Mouse (Mus musculus) erythroblast, embryonic 14.5 days (primary cell): Measurements from ENCODE around the gene Efna5. TPM values are rescaled to one million over a fixed set of nuclear protein-coding genes. Genes with fewer than 3 reads are reported as not detected.

Experiments used
- H3K27me3 ChIP-seq: 2 replicates; pipeline ENCODE4 v1.6.1; 2012; ENCODE audit warnings: inconsistent platforms; ENCODE audit not compliant: control insufficient read depth
- H3K36me3 ChIP-seq: 2 replicates; pipeline ENCODE4 v1.6.1; 2012; ENCODE audit warnings: mild to moderate bottlenecking, inconsistent platforms; ENCODE audit not compliant: control insufficient read depth
- H3K4me1 ChIP-seq: 2 replicates; pipeline ENCODE4 v1.6.1; 2012; ENCODE audit warnings: inconsistent platforms; ENCODE audit not compliant: control insufficient read depth
- H3K4me3 ChIP-seq: replicated peaks from 2 replicates; pipeline ENCODE3; 2012; ENCODE audit warnings: moderate library complexity, mild to moderate bottlenecking, inconsistent platforms
- H3K9me3 ChIP-seq: 2 replicates; pipeline ENCODE4 v1.6.1; 2012; ENCODE audit warnings: low read length, inconsistent platforms, mixed read lengths; ENCODE audit not compliant: control insufficient read depth
- GATA1 ChIP-seq: IDR thresholded peaks from 2 replicates; pipeline ENCODE4 v1.6.1; 2012; ENCODE audit warnings: low read length, inconsistent platforms, mixed read lengths
- TAL1 ChIP-seq: IDR thresholded peaks from 3 replicates; pipeline ENCODE4 v1.6.1; 2012; ENCODE audit warnings: low read length, inconsistent platforms, mixed read lengths
- polyA plus RNA-seq: library from polyadenylated mRNA; stranded (reverse); fragments of >175 nt; gene quantifications from 2 replicates; pipeline ENCODE4 v1.2.3, GENCODE M21; 2012

The Efna5 gene
- polyA plus RNA-seq, 1 experiment: not detected

GRCm38 (mm10) chr17:62624804-62625645 is 256.1 kb downstream of the Efna5 start:
- TF ChIP-seq GATA1 (no peak), TAL1 (no peak)
- no peaks in the 10 kb centered on the region for H3K27me3 ChIP-seq
- no peaks in the 10 kb centered on the region for H3K9me3 ChIP-seq
- no peaks in the 10 kb centered on the region for H3K36me3 ChIP-seq
- H3K4me3 ChIP-seq: no peak overlapping the region
- no peaks in the 10 kb centered on the region for H3K4me1 ChIP-seq

DNA sequence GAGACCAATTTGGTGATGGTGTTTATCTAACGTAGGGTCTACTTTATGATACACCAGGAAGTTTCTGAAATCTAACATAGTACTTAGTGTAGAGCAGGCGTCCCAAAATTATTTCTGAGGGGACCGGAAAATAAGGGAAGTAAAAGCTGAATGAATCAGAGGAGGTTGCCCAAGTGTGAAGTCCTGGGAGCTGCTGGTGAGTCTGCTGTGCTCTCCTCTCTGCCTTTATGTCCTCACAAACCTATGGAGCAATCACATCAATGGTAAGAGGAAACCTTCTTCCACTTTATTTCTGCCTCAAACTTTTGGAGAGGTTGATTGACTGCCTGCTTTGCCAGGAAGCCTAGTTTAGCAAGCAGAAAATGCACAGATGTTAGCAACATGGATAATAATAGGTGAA is 257.9 kb downstream of the Efna5 start:
- no peaks in the 10 kb centered on the region for H3K36me3 ChIP-seq
- H3K9me3 ChIP-seq: no peaks in the 10 kb centered on the region
- H3K27me3 ChIP-seq: no peaks in the 10 kb centered on the region
- H3K4me1 ChIP-seq: no peaks in the 10 kb centered on the region
- no peak overlapping the region for H3K4me3 ChIP-seq
- no peak for TF ChIP-seq GATA1
- no peak for TF ChIP-seq TAL1

GRCm38 (mm10) chr17:62622481-62622880 is 258.6 kb downstream of the Efna5 start:
- no peaks in the 10 kb centered on the region for H3K36me3 ChIP-seq
- H3K27me3 ChIP-seq: no peaks in the 10 kb centered on the region
- H3K4me1 ChIP-seq: no peaks in the 10 kb centered on the region
- H3K9me3 ChIP-seq: no peaks in the 10 kb centered on the region
- H3K4me3 ChIP-seq: no peak overlapping the region
- no peak for TF ChIP-seq GATA1
- no peak for TF ChIP-seq TAL1

DNA sequence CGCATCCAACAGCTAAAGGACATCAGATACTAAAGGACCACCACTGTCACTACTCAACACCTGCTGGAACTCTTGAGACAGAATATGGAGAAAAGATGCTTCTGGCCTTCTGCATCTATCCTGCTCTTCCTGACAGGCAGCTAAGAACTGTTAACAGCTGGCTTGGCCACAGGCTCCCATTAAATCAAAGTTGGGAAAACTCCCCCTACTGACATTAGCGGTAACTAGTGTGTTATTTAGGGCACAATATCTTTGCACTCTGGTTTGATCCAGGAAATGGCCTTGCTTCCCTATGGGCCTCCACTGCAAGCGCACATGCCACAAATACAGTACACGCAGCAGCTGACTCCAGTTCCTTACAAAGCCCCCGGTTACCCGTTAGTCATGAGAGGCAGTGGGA is 266.0 kb downstream of the Efna5 start:
- Histone ChIP-seq H3K27me3 (no peaks in the 10 kb centered on the region), H3K36me3 (no peaks in the 10 kb centered on the region), H3K4me3 (no peak overlapping the region), H3K4me1 (no peaks in the 10 kb centered on the region), H3K9me3 (no peaks in the 10 kb centered on the region)
- TF ChIP-seq TAL1 (no peak), GATA1 (no peak)

DNA sequence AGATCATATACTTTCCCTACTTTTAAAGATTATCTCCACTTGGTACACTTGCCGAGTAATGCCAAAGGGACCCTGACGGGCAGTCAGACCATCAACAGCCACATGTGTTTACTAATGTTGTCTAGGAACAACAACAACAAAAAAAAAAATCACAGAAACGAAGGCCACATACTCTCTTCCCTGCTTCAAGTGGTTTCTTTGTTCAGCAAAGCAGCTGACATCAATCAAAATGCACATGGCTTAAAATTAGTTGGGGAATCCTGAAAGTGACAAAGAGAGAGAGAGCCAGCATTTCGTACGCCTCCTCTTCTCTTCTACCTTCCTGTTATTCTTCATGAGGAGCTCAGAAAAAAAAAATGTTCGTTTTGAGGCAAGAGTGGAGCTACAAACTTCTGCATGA is 266.4 kb downstream of the Efna5 start:
- Histone ChIP-seq H3K4me3 (no peak overlapping the region), H3K4me1 (no peaks in the 10 kb centered on the region), H3K36me3 (no peaks in the 10 kb centered on the region)

GRCm38 (mm10) chr17:62614237-62614636 is 266.9 kb downstream of the Efna5 start:
- Histone ChIP-seq H3K9me3 (no peaks in the 10 kb centered on the region), H3K27me3 (no peaks in the 10 kb centered on the region), H3K36me3 (no peaks in the 10 kb centered on the region), H3K4me3 (no peak overlapping the region), H3K4me1 (no peaks in the 10 kb centered on the region)
- no peak for TF ChIP-seq GATA1
- TF ChIP-seq TAL1: no peak

More for the DNA sequence above, 266.4 kb downstream of the Efna5 start:
- TF ChIP-seq GATA1 (no peak), TAL1 (no peak)
- Histone ChIP-seq H3K9me3 (no peaks in the 10 kb centered on the region), H3K27me3 (no peaks in the 10 kb centered on the region)

GRCm38 (mm10) chr17:62613232-62613631 is 267.9 kb downstream of the Efna5 start:
- Histone ChIP-seq H3K4me3 (no peak overlapping the region), H3K36me3 (no peaks in the 10 kb centered on the region), H3K9me3 (no peaks in the 10 kb centered on the region), H3K4me1 (no peaks in the 10 kb centered on the region), H3K27me3 (no peaks in the 10 kb centered on the region)
- no peak for TF ChIP-seq GATA1
- TF ChIP-seq TAL1: no peak

DNA sequence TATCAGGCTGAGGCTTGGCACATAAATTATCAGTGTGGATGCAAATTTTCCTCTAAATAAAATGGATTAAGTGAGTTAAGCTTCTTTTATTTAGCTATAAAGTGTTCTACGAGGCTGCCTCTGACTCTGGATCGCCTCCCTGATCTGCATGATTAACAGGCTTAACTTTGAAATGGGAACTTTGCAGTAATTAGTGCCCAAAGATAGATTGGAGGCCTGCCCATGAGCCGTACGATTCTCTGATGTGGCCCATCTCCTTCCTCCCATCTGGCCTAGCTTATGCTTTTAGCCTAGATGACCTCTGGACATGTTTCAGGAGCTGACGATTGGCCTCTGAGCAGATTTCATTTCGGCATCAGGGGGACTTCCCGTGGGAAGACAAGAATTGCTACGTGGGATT is 273.0 kb downstream of the Efna5 start:
- no peaks in the 10 kb centered on the region for H3K36me3 ChIP-seq
- no peaks in the 10 kb centered on the region for H3K9me3 ChIP-seq
- H3K4me1 ChIP-seq: no peaks in the 10 kb centered on the region
- no peak overlapping the region for H3K4me3 ChIP-seq
- TF ChIP-seq TAL1: no peak
- TF ChIP-seq GATA1: no peak
- no peaks in the 10 kb centered on the region for H3K27me3 ChIP-seq

- Histone ChIP-seq H3K36me3 (no peaks in the 10 kb centered on the region), H3K4me3 (no peak overlapping the region), H3K27me3 (no peaks in the 10 kb centered on the region), H3K9me3 (no peaks in the 10 kb centered on the region), H3K4me1 (no peaks in the 10 kb centered on the region)
- TF ChIP-seq TAL1 (no peak), GATA1 (no peak)
Observed at GRCm38 (mm10) chr17:62607304-62607914, 273.7 kb downstream of the Efna5 start.

- no peaks in the 10 kb centered on the region for H3K9me3 ChIP-seq
- H3K4me1 ChIP-seq: no peaks in the 10 kb centered on the region
- H3K4me3 ChIP-seq: no peak overlapping the region
- no peaks in the 10 kb centered on the region for H3K27me3 ChIP-seq
- TF ChIP-seq TAL1 (no peak), GATA1 (no peak)
- H3K36me3 ChIP-seq: no peaks in the 10 kb centered on the region
Observed at GRCm38 (mm10) chr17:62606681-62607080, 274.4 kb downstream of the Efna5 start.
